In genomic region chr7:28576271-28576914, GRCm38 (mm10) we compare ENCODE assay signal across 8 mouse cellular contexts. TPM values are rescaled to one million over a fixed set of nuclear protein-coding genes. Genes with fewer than 3 reads are reported as not detected.
A peak's percentile ranks its signal among the peaks of the same experiment; 100 is the strongest.
DNase-seq lines count a peak whose midpoint lies in the region; ATAC-seq and TF ChIP-seq lines count a peak whose summit lies in the region.
"Had no signal": no experiment of that assay in that cellular context is flagged by ENCODE, and none has a peak within 500 bp of the region (broad histone marks: within the 10 kb centered on the region; RNA-seq: fewer than 3 reads in every experiment).

No protein-coding gene starts in this region.

- no peak overlapping the region for H3K9ac ChIP-seq in heart, adult 2 months (ENCODE audit: low read depth, low read length)
- H3K9ac ChIP-seq in liver, embryonic 15.5 days = peak overlapping the region; percentile 35; the same call in 1 of the 2 replicates
- peak overlapping the region; percentile 52 for H3K9ac ChIP-seq in stomach, embryonic 16.5 days (ENCODE audit: low read length)

- no peaks in the 10 kb centered on the region for H3K9me3 ChIP-seq in E14TG2a.4 (ENCODE audit: low read length)
- no peaks in the 10 kb centered on the region for H3K9me3 ChIP-seq in liver, embryonic 15.5 days (replicated peaks)
- no peaks in the 10 kb centered on the region for H3K9me3 ChIP-seq in stomach, embryonic 16.5 days (replicated peaks; ENCODE audit: control insufficient read depth, low read length)

- H3K27ac ChIP-seq in heart, adult 2 months = no peak overlapping the region
- H3K27ac ChIP-seq in liver, embryonic 15.5 days (replicated peaks) = peak overlapping the region; percentile 78
- H3K27ac ChIP-seq in stomach, embryonic 16.5 days (ENCODE audit: low read length) = peak overlapping the region; percentile 97

- TF ChIP-seq POLR2A in heart, adult 2 months (IDR thresholded peaks at IDR 0.05; ENCODE audit: insufficient read depth, low read depth, low read length) = no peak

- TF ChIP-seq EP300 in heart, adult 2 months (IDR thresholded peaks at IDR 0.05; ENCODE audit: insufficient read depth, low read depth, low read length) = no peak

- DNase-seq in NIH3T3 (ENCODE audit: low read depth) = peak; percentile 90
- peak; percentile 72 to 76 for DNase-seq in heart, adult 2 months
- peak; percentile 74 for DNase-seq in kidney, adult 9 months
- DNase-seq in embryo, embryonic 10 days (ENCODE audit: low spot score) = no peak

- peak; percentile 72 for ATAC-seq in liver, embryonic 15.5 days (ENCODE audit: insufficient read depth)
- ATAC-seq in stomach, embryonic 16.5 days (ENCODE audit: insufficient read depth, low FRiP score) = peak; percentile 79

- H3K4me3 ChIP-seq in E14TG2a.4 (replicated peaks; ENCODE audit: low read length) = peak overlapping the region; percentile 58
- no peak overlapping the region for H3K4me3 ChIP-seq in heart, adult 2 months
- no peak overlapping the region for H3K4me3 ChIP-seq in liver, embryonic 15.5 days (replicated peaks)
- no peak overlapping the region for H3K4me3 ChIP-seq in stomach, embryonic 16.5 days (replicated peaks; ENCODE audit: low read length)

- peaks cover 99% of the 10 kb centered on the region for H3K4me1 ChIP-seq in E14TG2a.4 (replicated peaks; ENCODE audit: low read depth, low read length)
- peaks cover 4% of the 10 kb centered on the region; the same call in 1 of the 2 replicates for H3K4me1 ChIP-seq in heart, adult 2 months (ENCODE audit: control insufficient read depth, insufficient read depth, low read length)
- peaks cover 100% of the 10 kb centered on the region for H3K4me1 ChIP-seq in liver, embryonic 15.5 days (replicated peaks)
- peaks cover 66% of the 10 kb centered on the region for H3K4me1 ChIP-seq in stomach, embryonic 16.5 days (ENCODE audit: control insufficient read depth, insufficient read depth, low read length)

- H3K79me2 ChIP-seq in heart, adult 2 months (replicated peaks; ENCODE audit: control insufficient read depth, insufficient read depth, low read length) = no peaks in the 10 kb centered on the region

- peaks cover 74% of the 10 kb centered on the region for H3K36me3 ChIP-seq in E14TG2a.4 (ENCODE audit: insufficient read depth, low read length)
- H3K36me3 ChIP-seq in heart, adult 2 months (ENCODE audit: control insufficient read depth, insufficient read depth, low read length) = no peaks in the 10 kb centered on the region
- peaks cover 9% of the 10 kb centered on the region; the same call in 1 of the 2 replicates for H3K36me3 ChIP-seq in liver, embryonic 15.5 days (replicated peaks)
- no peaks in the 10 kb centered on the region for H3K36me3 ChIP-seq in stomach, embryonic 16.5 days (ENCODE audit: control insufficient read depth, insufficient read depth, low read length)

- peak overlapping the region; percentile 43 for H3K4me2 ChIP-seq in liver, embryonic 15.5 days
- H3K4me2 ChIP-seq in stomach, embryonic 16.5 days (ENCODE audit: low read depth, low read length) = peak overlapping the region; percentile 14; the same call in 1 of the 2 replicates

- intact Hi-C loops in heart, adult 2 months (cut with DNase I) = no loop called here

- no peak for TF ChIP-seq CTCF in E14TG2a.4 (conservative IDR thresholded peaks at IDR 0.05; ENCODE audit: low read length)
- no peak for TF ChIP-seq CTCF in heart, adult 2 months (IDR thresholded peaks at IDR 0.05)

- H3K27me3 ChIP-seq in E14TG2a.4 (ENCODE audit: insufficient read depth, low read length) = no peaks in the 10 kb centered on the region
- H3K27me3 ChIP-seq in heart, adult 2 months (ENCODE audit: control insufficient read depth, insufficient read depth, low read length) = no peaks in the 10 kb centered on the region
- H3K27me3 ChIP-seq in liver, embryonic 15.5 days = no peaks in the 10 kb centered on the region
- no peaks in the 10 kb centered on the region for H3K27me3 ChIP-seq in stomach, embryonic 16.5 days (ENCODE audit: control insufficient read depth, insufficient read depth, low read length)
- H3K27me3 ChIP-seq: megakaryocyte, embryonic 14.5 days had no signal

- 70% methylated on average over 5 of the region's 5 CpGs for WGBS in heart, adult 2 months
- WGBS in liver, embryonic 15.5 days (ENCODE audit: insufficient replicate concordance) = 37% methylated on average over 5 of the region's 5 CpGs
- WGBS in stomach, embryonic 16.5 days = 41% methylated on average over 5 of the region's 5 CpGs

RNA-seq across cellular contexts. Expression of gene Samd4b, which starts 21.6 kb away (rescaled TPM):
- 10 to 100 TPM; 21.9 to 22.4 TPM for total RNA-seq in heart, adult 2 months (2021)
- 38.8 and 46.1 TPM in 2 replicates for polyA plus RNA-seq in heart, adult 2 months (2012; rRNA removed)
- polyA plus RNA-seq in liver, embryonic 15.5 days (2015; fragmentation: Nextera tagmentation; extraction: Ambion mirVana) = 5.6 and 6.6 TPM in 2 replicates
- polyA plus RNA-seq in stomach, embryonic 16.5 days (2015; fragmentation: Nextera tagmentation; extraction: Ambion mirVana) = 10.9 and 11.2 TPM in 2 replicates

RNA-seq across cellular contexts. Expression of gene Pak4, which starts 21.6 kb away (rescaled TPM):
- total RNA-seq in heart, adult 2 months (2021) = 1 to 10 TPM; 8.8 to 9.4 TPM
- 6.4 and 7.6 TPM in 2 replicates for polyA plus RNA-seq in heart, adult 2 months (2012; rRNA removed)
- polyA plus RNA-seq in liver, embryonic 15.5 days (2015; fragmentation: Nextera tagmentation; extraction: Ambion mirVana) = 17.9 and 19.2 TPM in 2 replicates
- 54.8 and 64.4 TPM in 2 replicates for polyA plus RNA-seq in stomach, embryonic 16.5 days (2015; fragmentation: Nextera tagmentation; extraction: Ambion mirVana)

RNA-seq across cellular contexts. Expression of gene Nccrp1, which starts 29.3 kb away (rescaled TPM):
- not detected for total RNA-seq in heart, adult 2 months (2021)
- not detected in 2 replicates for polyA plus RNA-seq in heart, adult 2 months (2012; rRNA removed)
- not detected in 2 replicates for polyA plus RNA-seq in liver, embryonic 15.5 days (2015; fragmentation: Nextera tagmentation; extraction: Ambion mirVana)
- polyA plus RNA-seq in stomach, embryonic 16.5 days (2015; fragmentation: Nextera tagmentation; extraction: Ambion mirVana) = 19.7 and 34.8 TPM in 2 replicates

RNA-seq across cellular contexts. Expression of gene Sycn, which starts 35.7 kb away (rescaled TPM):
- not detected for total RNA-seq in heart, adult 2 months (2021)
- polyA plus RNA-seq in heart, adult 2 months (2012; rRNA removed) = not detected in 2 replicates
- 0.68 TPM in 1 of 2 replicates, not detected in the other for polyA plus RNA-seq in liver, embryonic 15.5 days (2015; fragmentation: Nextera tagmentation; extraction: Ambion mirVana)
- 124 and 215 TPM in 2 replicates for polyA plus RNA-seq in stomach, embryonic 16.5 days (2015; fragmentation: Nextera tagmentation; extraction: Ambion mirVana)

RNA-seq across cellular contexts. Expression of gene Ifnl3, which starts 53.8 kb away (rescaled TPM):
- total RNA-seq in heart, adult 2 months (2021) = not detected
- not detected in 2 replicates for polyA plus RNA-seq in heart, adult 2 months (2012; rRNA removed)
- polyA plus RNA-seq in liver, embryonic 15.5 days (2015; fragmentation: Nextera tagmentation; extraction: Ambion mirVana) = not detected in 2 replicates
- not detected in 2 replicates for polyA plus RNA-seq in stomach, embryonic 16.5 days (2015; fragmentation: Nextera tagmentation; extraction: Ambion mirVana)

Comparison
In these comparisons a context has a peak if more than half of its experiments do, and no peak if none do; other contexts are left out.
1. RNA of gene Nccrp1, which starts 29.3 kb away (polyA plus RNA-seq): 19.7 to 34.8 TPM in stomach, embryonic 16.5 days; not detected in heart, adult 2 months and not detected in liver, embryonic 15.5 days; every median in the first group is over 10 times any median in the second.